Mouse (Mus musculus): ENCODE data around the gene Sdk2. TPM values are rescaled to one million over a fixed set of nuclear protein-coding genes. Genes with fewer than 3 reads are reported as not detected.

Gene Sdk2
- polyA plus RNA-seq, 1 experiment from 2014 or later, result 2.2 TPM

DNA sequence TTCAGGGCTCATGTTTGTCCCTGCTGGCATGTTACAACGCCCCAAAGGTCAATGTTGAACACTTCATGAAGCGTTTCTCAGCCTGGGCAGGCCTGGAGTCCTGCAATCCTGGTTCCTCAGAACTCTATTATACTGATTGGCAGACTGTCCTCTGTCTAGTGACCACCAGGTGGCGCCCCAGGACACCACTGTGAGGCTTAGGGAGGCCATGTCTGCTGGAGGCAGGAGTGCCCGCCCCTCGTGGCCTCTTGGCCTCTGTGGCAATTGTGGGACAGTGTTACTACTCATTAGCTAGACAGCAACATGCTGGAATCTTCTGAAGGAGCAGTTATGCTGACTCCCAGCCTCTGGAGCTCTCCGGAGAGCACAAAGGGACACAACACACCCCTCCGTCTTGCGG lies 201.2 kb downstream of the Sdk2 start:
- H3K9ac ChIP-seq (replicated peaks; ENCODE audit: low read depth, low read length), result no peak overlapping the region

DNA sequence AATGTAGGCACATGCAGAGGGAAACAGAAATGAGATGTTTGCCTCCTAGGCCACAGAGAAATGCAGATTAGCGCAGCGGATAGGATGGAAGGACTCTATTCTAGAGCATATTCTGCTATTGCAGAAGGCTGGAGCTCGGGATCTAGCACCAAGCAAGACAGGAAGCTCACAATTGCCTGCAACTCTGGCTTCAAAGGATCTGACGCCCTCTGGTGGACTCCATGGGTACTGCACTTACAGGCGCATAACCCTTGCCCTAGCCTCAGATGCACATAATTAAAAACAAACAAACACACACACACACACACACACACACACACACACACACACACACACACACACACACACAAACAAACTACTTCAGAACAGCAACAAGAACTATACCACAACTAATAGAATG lies 203.4 kb downstream of the Sdk2 start:
- Histone ChIP-seq H3K4me3 (replicated peaks; ENCODE audit: low read length) (no peak overlapping the region), H3K27me3 (replicated peaks; ENCODE audit: control insufficient read depth, insufficient read depth, low read length) (no peaks in the 10 kb centered on the region), H3K4me2 (ENCODE audit: low read length) (no peak overlapping the region), H3K27ac (ENCODE audit: low read length) (no peak overlapping the region), H3K36me3 (ENCODE audit: control insufficient read depth, insufficient read depth) (no peaks in the 10 kb centered on the region), H3K4me1 (replicated peaks; ENCODE audit: control insufficient read depth, insufficient read depth, low read length) (0 out of 2 replicates have a peak, but pooled peaks cover 4% of the 10 kb centered on the region), H3K9ac (replicated peaks; ENCODE audit: low read depth, low read length) (no peak overlapping the region), H3K9me3 (ENCODE audit: control insufficient read depth, low read length) (no peaks in the 10 kb centered on the region)
- WGBS, result 75% methylated on average over 5 of the region's 5 CpGs
- ATAC-seq, result no peak

More for the DNA sequence above, 201.2 kb downstream of the Sdk2 start:
- Histone ChIP-seq H3K27me3 (replicated peaks; ENCODE audit: control insufficient read depth, insufficient read depth, low read length) (no peaks in the 10 kb centered on the region), H3K4me2 (ENCODE audit: low read length) (no peak overlapping the region), H3K9me3 (ENCODE audit: control insufficient read depth, low read length) (no peaks in the 10 kb centered on the region), H3K27ac (ENCODE audit: low read length) (no peak overlapping the region), H3K36me3 (ENCODE audit: control insufficient read depth, insufficient read depth) (no peaks in the 10 kb centered on the region), H3K4me3 (replicated peaks; ENCODE audit: low read length) (no peak overlapping the region), H3K4me1 (replicated peaks; ENCODE audit: control insufficient read depth, insufficient read depth, low read length) (0 out of 2 replicates have a peak, but pooled peaks cover 4% of the 10 kb centered on the region)
- 31% methylated on average over 8 of the region's 8 CpGs for WGBS
- ATAC-seq, result peak; percentile 68; the same call in 1 of the 2 replicates

DNA sequence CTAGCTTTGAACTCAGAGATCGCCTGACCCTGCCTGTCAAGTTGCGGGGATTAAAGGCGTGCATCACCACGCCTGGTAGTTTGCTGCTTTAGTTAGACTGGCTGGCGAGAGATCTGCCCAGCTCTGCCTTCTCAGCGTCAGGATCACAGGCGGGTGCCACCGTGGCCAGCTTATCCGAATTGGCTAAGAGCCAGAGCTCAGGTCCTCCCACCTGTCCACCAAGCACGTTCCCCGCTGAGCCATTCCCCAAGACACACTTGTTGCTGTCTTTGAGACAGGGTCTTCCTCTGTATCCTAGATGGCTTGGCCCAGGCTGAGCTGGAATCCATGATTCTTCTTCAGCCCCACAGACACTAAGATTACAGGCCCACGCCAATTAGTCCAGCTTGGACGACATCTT lies 211.2 kb downstream of the Sdk2 start:
- H3K27ac ChIP-seq (ENCODE audit: low read length), result no peak overlapping the region
- ATAC-seq, result no peak
- H3K9me3 ChIP-seq (ENCODE audit: control insufficient read depth, low read length), result no peaks in the 10 kb centered on the region
- H3K4me2 ChIP-seq (ENCODE audit: low read length), result no peak overlapping the region
- H3K27me3 ChIP-seq (replicated peaks; ENCODE audit: control insufficient read depth, insufficient read depth, low read length), result no peaks in the 10 kb centered on the region
- WGBS, result 77% methylated on average over 13 of the region's 13 CpGs
- H3K4me1 ChIP-seq (replicated peaks; ENCODE audit: control insufficient read depth, insufficient read depth, low read length), result no peaks in the 10 kb centered on the region
- H3K36me3 ChIP-seq (ENCODE audit: control insufficient read depth, insufficient read depth), result no peaks in the 10 kb centered on the region
- H3K4me3 ChIP-seq (replicated peaks; ENCODE audit: low read length), result no peak overlapping the region
- no peak overlapping the region for H3K9ac ChIP-seq (replicated peaks; ENCODE audit: low read depth, low read length)

DNA sequence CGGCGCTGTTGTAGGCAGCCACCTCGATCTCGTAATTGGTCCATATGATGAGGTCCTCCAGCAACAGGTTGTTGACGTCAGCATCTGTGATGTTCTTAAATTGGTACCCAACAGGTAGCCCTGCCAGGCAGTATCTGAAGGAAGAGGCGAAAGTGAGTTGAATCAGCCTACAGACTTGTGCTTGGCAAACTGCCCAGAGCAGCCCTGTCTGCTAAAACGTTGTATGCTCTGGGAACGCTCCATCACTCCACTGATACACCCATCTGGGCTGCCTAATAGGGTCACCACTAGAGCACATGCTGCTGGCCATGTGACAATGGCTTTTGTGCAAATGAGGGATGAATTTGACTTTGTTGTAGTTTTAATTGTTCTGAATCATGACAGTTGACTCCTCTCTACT lies 215.1 kb downstream of the Sdk2 start:
- H3K4me1 ChIP-seq (replicated peaks; ENCODE audit: control insufficient read depth, insufficient read depth, low read length), result no peaks in the 10 kb centered on the region
- H3K27ac ChIP-seq (ENCODE audit: low read length), result no peak overlapping the region
- no peak overlapping the region for H3K4me3 ChIP-seq (replicated peaks; ENCODE audit: low read length)
- no peak for ATAC-seq
- no peak overlapping the region for H3K9ac ChIP-seq (replicated peaks; ENCODE audit: low read depth, low read length)
- no peaks in the 10 kb centered on the region for H3K36me3 ChIP-seq (ENCODE audit: control insufficient read depth, insufficient read depth)
- 63% methylated on average over 8 of the region's 8 CpGs for WGBS
- no peaks in the 10 kb centered on the region; the same call in 1 of the 2 replicates for H3K27me3 ChIP-seq (replicated peaks; ENCODE audit: control insufficient read depth, insufficient read depth, low read length)
- no peaks in the 10 kb centered on the region for H3K9me3 ChIP-seq (ENCODE audit: control insufficient read depth, low read length)
- H3K4me2 ChIP-seq (ENCODE audit: low read length), result no peak overlapping the region

DNA sequence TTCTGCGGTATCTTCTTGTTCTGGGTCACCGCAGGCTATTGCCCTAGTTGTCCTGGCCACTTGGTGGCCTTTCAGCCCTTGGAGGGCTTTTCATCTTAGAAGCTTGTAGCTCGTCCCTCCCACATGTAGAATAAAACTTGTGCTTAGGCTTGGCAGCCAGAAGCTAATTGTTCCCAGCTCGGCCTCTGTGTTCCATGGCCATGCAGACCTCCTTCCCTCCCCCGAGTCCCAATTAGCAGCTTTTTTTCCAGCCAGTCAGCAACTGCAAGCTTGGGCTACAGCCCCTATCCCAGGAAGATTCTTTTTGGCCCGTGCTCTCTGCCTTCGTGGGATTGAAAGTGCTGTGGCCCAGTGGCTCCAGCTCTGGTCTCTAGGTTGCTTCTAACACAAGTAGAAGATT lies 217.5 kb downstream of the Sdk2 start:
- Histone ChIP-seq H3K36me3 (ENCODE audit: control insufficient read depth, insufficient read depth) (no peaks in the 10 kb centered on the region), H3K27me3 (replicated peaks; ENCODE audit: control insufficient read depth, insufficient read depth, low read length) (no peaks in the 10 kb centered on the region; the same call in 1 of the 2 replicates), H3K4me1 (replicated peaks; ENCODE audit: control insufficient read depth, insufficient read depth, low read length) (no peaks in the 10 kb centered on the region), H3K9ac (replicated peaks; ENCODE audit: low read depth, low read length) (no peak overlapping the region), H3K9me3 (ENCODE audit: control insufficient read depth, low read length) (no peaks in the 10 kb centered on the region), H3K4me3 (replicated peaks; ENCODE audit: low read length) (no peak overlapping the region), H3K4me2 (ENCODE audit: low read length) (no peak overlapping the region), H3K27ac (ENCODE audit: low read length) (no peak overlapping the region)
- WGBS, result 33% methylated on average over 7 of the region's 7 CpGs
- no peak for ATAC-seq

DNA sequence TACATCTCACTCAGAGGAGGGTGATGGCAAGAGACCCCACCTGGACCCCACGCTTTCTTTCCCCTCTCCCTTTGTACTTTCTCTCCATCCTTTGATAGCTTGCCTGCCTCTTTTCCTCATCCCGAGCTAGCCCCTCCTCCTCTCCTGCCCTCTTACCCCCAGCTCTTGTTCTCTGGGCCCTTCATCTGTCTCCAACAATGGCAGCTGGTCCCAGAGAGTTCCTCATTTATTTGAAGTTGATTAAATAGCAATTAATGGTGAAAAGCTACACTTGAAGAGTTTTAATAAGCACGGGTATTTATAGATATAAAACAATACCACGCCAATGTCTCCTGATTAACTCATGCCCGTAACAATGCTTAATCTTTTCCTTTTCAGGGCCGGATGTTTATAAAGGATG lies 222.9 kb downstream of the Sdk2 start:
- Histone ChIP-seq H3K4me3 (replicated peaks; ENCODE audit: low read length) (no peak overlapping the region), H3K36me3 (ENCODE audit: control insufficient read depth, insufficient read depth) (no peaks in the 10 kb centered on the region), H3K27ac (ENCODE audit: low read length) (no peak overlapping the region), H3K27me3 (replicated peaks; ENCODE audit: control insufficient read depth, insufficient read depth, low read length) (no peaks in the 10 kb centered on the region; the same call in 1 of the 2 replicates), H3K9me3 (ENCODE audit: control insufficient read depth, low read length) (no peaks in the 10 kb centered on the region), H3K9ac (replicated peaks; ENCODE audit: low read depth, low read length) (no peak overlapping the region), H3K4me1 (replicated peaks; ENCODE audit: control insufficient read depth, insufficient read depth, low read length) (0 out of 2 replicates have a peak, but pooled peaks cover 3% of the 10 kb centered on the region), H3K4me2 (ENCODE audit: low read length) (no peak overlapping the region)
- ATAC-seq, result 0 out of 2 replicates have a peak, but pooled peaks have one; percentile 36
- 9% methylated on average over 6 of the region's 6 CpGs for WGBS

DNA sequence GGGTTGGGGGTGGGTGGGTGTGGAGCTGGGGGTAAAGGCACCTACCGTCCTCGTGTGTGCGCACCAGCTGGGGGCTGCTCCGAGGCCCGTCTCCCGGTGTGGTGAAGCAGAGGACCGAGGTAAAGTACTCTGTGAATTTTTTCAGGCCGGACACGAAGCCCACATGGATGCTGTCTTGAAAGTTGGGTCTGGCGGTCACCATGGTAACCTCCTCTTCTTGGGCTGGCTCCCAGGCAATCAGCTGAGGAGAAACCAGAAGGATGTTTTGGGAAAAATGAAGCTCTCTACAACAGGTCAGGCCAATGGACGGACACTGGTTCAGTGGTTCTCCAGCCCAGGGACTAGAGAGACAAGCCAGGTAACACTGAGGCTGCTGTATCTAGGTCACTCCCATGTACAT lies 224.0 kb downstream of the Sdk2 start:
- H3K4me1 ChIP-seq (replicated peaks; ENCODE audit: control insufficient read depth, insufficient read depth, low read length), result 0 out of 2 replicates have a peak, but pooled peaks cover 3% of the 10 kb centered on the region
- H3K27ac ChIP-seq (ENCODE audit: low read length), result no peak overlapping the region
- no peaks in the 10 kb centered on the region for H3K36me3 ChIP-seq (ENCODE audit: control insufficient read depth, insufficient read depth)
- 88% methylated on average over 11 of the region's 11 CpGs for WGBS
- H3K9ac ChIP-seq (replicated peaks; ENCODE audit: low read depth, low read length), result no peak overlapping the region
- no peak overlapping the region for H3K4me3 ChIP-seq (replicated peaks; ENCODE audit: low read length)
- H3K9me3 ChIP-seq (ENCODE audit: control insufficient read depth, low read length), result no peaks in the 10 kb centered on the region
- ATAC-seq, result no peak
- no peak overlapping the region for H3K4me2 ChIP-seq (ENCODE audit: low read length)
- no peaks in the 10 kb centered on the region; the same call in 1 of the 2 replicates for H3K27me3 ChIP-seq (replicated peaks; ENCODE audit: control insufficient read depth, insufficient read depth, low read length)

DNA sequence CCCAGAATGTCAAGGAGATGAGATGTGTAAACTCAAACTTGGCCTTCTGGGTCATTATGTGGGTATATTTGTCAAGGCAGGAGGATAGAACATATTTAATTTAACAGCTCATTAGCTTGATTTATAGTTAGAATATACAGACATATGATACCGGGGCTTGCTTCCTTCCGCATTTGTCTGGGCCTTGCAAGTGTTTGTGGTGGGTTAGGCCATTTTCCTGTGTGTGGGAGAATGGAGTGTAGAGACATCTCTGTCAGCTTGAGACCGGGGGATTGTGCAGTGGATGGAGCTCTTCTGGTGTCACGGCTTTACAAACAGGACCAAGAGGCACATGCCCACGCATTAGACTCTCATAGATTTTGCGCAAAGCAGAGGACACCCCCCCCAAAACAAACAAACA lies 235.2 kb downstream of the Sdk2 start:
- peaks cover 8% of the 10 kb centered on the region for H3K4me1 ChIP-seq (replicated peaks; ENCODE audit: control insufficient read depth, insufficient read depth, low read length)
- H3K27ac ChIP-seq (ENCODE audit: low read length), result no peak overlapping the region
- H3K4me2 ChIP-seq (ENCODE audit: low read length), result no peak overlapping the region
- no peaks in the 10 kb centered on the region for H3K36me3 ChIP-seq (ENCODE audit: control insufficient read depth, insufficient read depth)
- H3K4me3 ChIP-seq (replicated peaks; ENCODE audit: low read length), result no peak overlapping the region
- no peak overlapping the region for H3K9ac ChIP-seq (replicated peaks; ENCODE audit: low read depth, low read length)
- 92% methylated on average over 6 of the region's 6 CpGs for WGBS
- no peaks in the 10 kb centered on the region for H3K27me3 ChIP-seq (replicated peaks; ENCODE audit: control insufficient read depth, insufficient read depth, low read length)
- H3K9me3 ChIP-seq (ENCODE audit: control insufficient read depth, low read length), result no peaks in the 10 kb centered on the region
- ATAC-seq, result no peak

DNA sequence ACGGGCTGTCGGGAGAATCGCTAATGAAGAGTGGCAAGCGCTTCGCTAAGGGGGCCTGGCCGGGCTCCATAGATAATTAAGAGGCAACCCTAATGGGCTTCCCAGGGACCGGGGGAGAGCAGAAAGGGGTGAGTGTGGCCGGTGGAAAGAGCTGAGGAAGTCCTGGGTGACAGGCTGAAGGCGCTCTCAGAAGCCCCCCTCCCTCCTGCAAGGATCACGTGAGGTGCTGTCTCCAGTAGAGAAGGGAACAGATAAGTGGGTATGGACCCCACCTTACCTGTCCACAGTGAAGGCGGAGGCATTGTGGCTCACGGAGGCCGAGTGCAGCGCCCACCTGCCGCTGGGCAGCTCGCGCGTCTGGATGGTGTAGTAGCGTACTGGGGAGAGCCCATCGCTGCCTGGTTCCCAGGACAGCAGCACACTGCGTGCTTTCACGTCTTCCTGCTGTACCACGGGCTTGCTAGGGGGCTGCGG lies 238.7 kb downstream of the Sdk2 start:
- WGBS, result 13% methylated on average over 23 of the region's 24 CpGs
- H3K9me3 ChIP-seq (ENCODE audit: control insufficient read depth, low read length), result no peaks in the 10 kb centered on the region

DNA sequence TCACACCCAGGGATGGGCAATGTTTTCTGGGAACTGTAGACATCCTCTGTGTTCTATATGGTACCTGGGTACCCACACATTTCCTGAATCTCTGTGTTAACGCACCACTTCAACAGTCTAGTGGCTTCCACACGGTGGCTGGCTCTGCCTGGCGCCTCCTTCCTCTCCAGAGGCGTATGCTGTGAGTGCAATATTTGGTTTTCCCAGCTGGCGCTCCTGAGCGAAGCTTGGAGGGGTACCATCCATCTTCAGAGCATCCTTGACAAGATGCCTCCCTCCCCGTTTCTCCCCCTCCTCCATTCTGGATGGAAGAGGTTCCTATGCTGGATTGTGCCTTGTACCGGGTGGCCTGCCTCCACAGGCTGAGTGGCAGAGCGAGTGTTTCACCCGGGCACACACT lies 246.8 kb downstream of the Sdk2 start:
- H3K9me3 ChIP-seq (ENCODE audit: control insufficient read depth, low read length), result no peaks in the 10 kb centered on the region
- H3K27ac ChIP-seq (ENCODE audit: low read length), result no peak overlapping the region
- no peak for ATAC-seq
- H3K27me3 ChIP-seq (replicated peaks; ENCODE audit: control insufficient read depth, insufficient read depth, low read length), result no peaks in the 10 kb centered on the region
- H3K36me3 ChIP-seq (ENCODE audit: control insufficient read depth, insufficient read depth), result no peaks in the 10 kb centered on the region
- no peak overlapping the region for H3K9ac ChIP-seq (replicated peaks; ENCODE audit: low read depth, low read length)
- no peak overlapping the region for H3K4me3 ChIP-seq (replicated peaks; ENCODE audit: low read length)
- H3K4me1 ChIP-seq (replicated peaks; ENCODE audit: control insufficient read depth, insufficient read depth, low read length), result peaks cover 7% of the 10 kb centered on the region; the same call in 1 of the 2 replicates
- no peak overlapping the region for H3K4me2 ChIP-seq (ENCODE audit: low read length)
- 84% methylated on average over 10 of the region's 10 CpGs for WGBS

More for the DNA sequence above, 238.7 kb downstream of the Sdk2 start:
- Histone ChIP-seq H3K36me3 (ENCODE audit: control insufficient read depth, insufficient read depth) (no peaks in the 10 kb centered on the region), H3K27me3 (replicated peaks; ENCODE audit: control insufficient read depth, insufficient read depth, low read length) (no peaks in the 10 kb centered on the region), H3K4me1 (replicated peaks; ENCODE audit: control insufficient read depth, insufficient read depth, low read length) (peaks cover 8% of the 10 kb centered on the region), H3K4me2 (ENCODE audit: low read length) (peak overlapping the region; percentile 51), H3K4me3 (replicated peaks; ENCODE audit: low read length) (peak overlapping the region; percentile 21), H3K9ac (replicated peaks; ENCODE audit: low read depth, low read length) (peak overlapping the region; percentile 12), H3K27ac (ENCODE audit: low read length) (no peak overlapping the region)
- peak; percentile 65 for ATAC-seq
